Mouse (Mus musculus) adrenal gland, postnatal 36 days (tissue): ENCODE measurements around the gene Dnaaf2. TPM values are rescaled to one million over a fixed set of nuclear protein-coding genes. Genes with fewer than 3 reads are reported as not detected.

Experiments used
- DNase-seq, 2 experiments: peaks; one replicate each; pipeline ENCODE4 v3.0.0; 2021; ENCODE audit warnings: mixed read lengths in 1 of 2
- long read RNA-seq, 2 experiments: library from polyadenylated mRNA; stranded (forward); transcript quantifications; one replicate each; pipeline ENCODE4 v2.0.0; 2021; ENCODE audit warnings: borderline sequencing depth in 2 of 2
- total RNA-seq, 2 experiments: library from RNA; stranded (reverse); gene quantifications; 2 replicates each; pipeline ENCODE4 v1.2.3; 2021

Dnaaf2 gene
- total RNA-seq = 1 to 10 TPM in 1 of 2 experiments, under 1 TPM in 1; 0.93 to 1.2 TPM
- long read RNA-seq, experiment 1, transcript Dnaaf2-201 (3 exons, 3,390 nt) = major isoform, 16 of 16 reads
- long read RNA-seq, experiment 1, partial matches to known transcripts = 0 of 16 reads
- long read RNA-seq, experiment 1, other reads (novel, unspliced or antisense) = 0 of 16 reads
- long read RNA-seq, experiment 2, partial matches to known transcripts = 0 of 2 reads
- long read RNA-seq, experiment 2, other reads (novel, unspliced or antisense) = 1 of 2 reads

GRCm38 (mm10) chr12:69198164-69198535, at the start of gene Dnaaf2:
Dnaaf2 (minus strand) TSS chr12:69198429.
- DNase-seq = peak; percentile 89

- peak; percentile 80 to 85 for DNase-seq
These were observed 43.7 kb upstream of the Dnaaf2 start for GRCm38 (mm10) chr12:69241771-69242431.

GRCm38 (mm10) chr12:69241405-69241770, 43.2 kb upstream of the Dnaaf2 start:
- DNase-seq = no peak

- no peak for DNase-seq
These were observed 42.6 kb upstream of the Dnaaf2 start, which contains the start of gene Klhdc1 for GRCm38 (mm10) chr12:69240876-69241275. Klhdc1 (plus strand) TSS chr12:69241176.

- no peak for DNase-seq
These were observed 40.1 kb upstream of the Dnaaf2 start for GRCm38 (mm10) chr12:69238284-69238683.

GRCm38 (mm10) chr12:69235782-69236181, 37.6 kb upstream of the Dnaaf2 start:
- DNase-seq = no peak

GRCm38 (mm10) chr12:69229251-69229650, 31.0 kb upstream of the Dnaaf2 start:
- DNase-seq = peak; percentile 24 to 55

- DNase-seq = peak; percentile 91 to 95
These were observed 29.7 kb upstream of the Dnaaf2 start, which contains the start of gene Pole2 for GRCm38 (mm10) chr12:69227776-69228466. Pole2 (minus strand) TSS chr12:69228195.

- no peak for DNase-seq
These were observed 22.5 kb upstream of the Dnaaf2 start for GRCm38 (mm10) chr12:69220613-69221277.

- no peak for DNase-seq
These were observed 18.4 kb upstream of the Dnaaf2 start for GRCm38 (mm10) chr12:69216587-69216986.

GRCm38 (mm10) chr12:69215000-69215785, 17.0 kb upstream of the Dnaaf2 start:
- peak; percentile 73 to 75 for DNase-seq

- no peak for DNase-seq
These were observed 16.2 kb upstream of the Dnaaf2 start for GRCm38 (mm10) chr12:69214393-69214792.

- DNase-seq = no peak
These were observed 15.1 kb upstream of the Dnaaf2 start for GRCm38 (mm10) chr12:69213186-69213777.

GRCm38 (mm10) chr12:69211057-69211456, 12.8 kb upstream of the Dnaaf2 start:
- DNase-seq = no peak

- DNase-seq = peak in 1 of 2 experiments; percentile 21
These were observed 12.1 kb upstream of the Dnaaf2 start for GRCm38 (mm10) chr12:69210056-69210979.

- DNase-seq = no peak
These were observed 10.3 kb upstream of the Dnaaf2 start for GRCm38 (mm10) chr12:69208520-69208919.

GRCm38 (mm10) chr12:69207926-69208325, 9.7 kb upstream of the Dnaaf2 start:
- no peak for DNase-seq

- no peak for DNase-seq
These were observed 9.2 kb upstream of the Dnaaf2 start for GRCm38 (mm10) chr12:69207396-69207795.

- no peak for DNase-seq
These were observed 6.0 kb upstream of the Dnaaf2 start, which contains the start of gene Gm49384 for GRCm38 (mm10) chr12:69204052-69204833. Gm49384 (minus strand) TSS chr12:69204267.
